Mouse (Mus musculus): ENCODE data around the gene Olfr766-ps1. TPM values are rescaled to one million over a fixed set of nuclear protein-coding genes. Genes with fewer than 3 reads are reported as not detected.
"Not testable (repeated sequence)": the region's sequence is repeated elsewhere in the genome, so short reads cannot be mapped to it uniquely, and the experiment has no call there.

The Olfr766-ps1 gene
- under 1 TPM in 1 of 2 experiments, not detected in 1; 0.11 TPM for polyA plus RNA-seq (2017; shearing (Covaris generic))

DNA sequence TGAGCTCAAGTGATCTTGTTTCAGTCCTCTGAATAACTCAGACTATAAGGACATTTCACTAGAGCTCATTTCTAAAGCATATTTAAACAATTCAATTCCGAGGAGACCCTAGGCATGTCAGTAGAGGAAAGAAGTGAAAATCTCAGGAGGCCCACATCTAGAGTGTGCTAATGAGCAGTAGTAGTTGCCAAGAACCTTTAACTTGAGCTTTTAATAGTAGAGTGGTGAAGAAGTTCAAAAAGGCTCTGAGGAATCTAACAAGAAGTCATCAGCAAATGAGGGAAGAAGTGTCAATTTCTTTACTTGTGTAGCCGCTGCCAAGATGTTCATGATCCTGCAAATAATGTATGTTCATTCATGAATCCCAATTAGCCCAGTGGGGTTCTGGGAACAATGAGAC is at the start of gene Olfr766-ps1:
Gene Olfr766-ps1 (minus strand): TSS at position 101 of the 400 bp plus-strand sequence.
- no peak for ATAC-seq

DNA sequence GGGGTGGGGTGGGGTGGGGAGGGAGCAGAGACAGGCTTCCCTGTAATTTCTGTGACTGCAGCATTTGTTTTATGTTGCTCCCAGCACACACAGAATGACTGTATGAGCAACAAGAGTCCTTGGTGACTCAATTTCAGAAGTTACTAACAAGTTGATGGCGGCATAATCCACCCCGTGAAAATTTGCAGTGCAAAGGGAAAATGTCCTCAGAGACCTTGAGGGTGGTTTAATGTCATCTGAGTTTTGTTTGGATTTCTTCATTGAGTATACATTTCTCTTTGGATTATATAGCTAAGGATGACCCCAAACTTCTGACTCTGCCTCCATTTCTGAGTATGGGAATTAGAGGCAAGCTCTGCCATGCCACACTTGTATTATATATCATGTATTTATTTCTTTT is 49.0 kb upstream of the Olfr766-ps1 start, which contains the start of gene Olfr769:
Gene Olfr769 (minus strand): TSS at position 101 of the 400 bp plus-strand sequence.
- ATAC-seq, result no peak

DNA sequence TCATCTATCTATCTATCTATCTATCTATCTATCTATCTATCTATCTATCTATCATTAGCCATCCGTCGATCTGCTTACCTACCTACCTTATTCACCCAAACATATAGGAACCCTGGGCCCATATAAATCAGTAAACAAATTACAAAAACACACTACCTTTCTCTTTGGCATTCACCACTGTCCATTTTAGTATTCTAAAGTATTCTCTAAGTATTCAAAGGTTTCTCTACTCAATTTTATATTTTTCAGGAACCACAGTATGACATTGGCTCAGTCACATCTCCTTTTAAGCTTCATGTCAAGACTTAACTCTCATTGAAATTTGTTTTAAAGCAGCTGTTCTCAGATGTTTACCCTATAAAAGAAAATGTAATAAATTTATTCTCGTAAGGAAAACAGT is 46.4 kb upstream of the Olfr766-ps1 start:
- ATAC-seq, result no peak

DNA sequence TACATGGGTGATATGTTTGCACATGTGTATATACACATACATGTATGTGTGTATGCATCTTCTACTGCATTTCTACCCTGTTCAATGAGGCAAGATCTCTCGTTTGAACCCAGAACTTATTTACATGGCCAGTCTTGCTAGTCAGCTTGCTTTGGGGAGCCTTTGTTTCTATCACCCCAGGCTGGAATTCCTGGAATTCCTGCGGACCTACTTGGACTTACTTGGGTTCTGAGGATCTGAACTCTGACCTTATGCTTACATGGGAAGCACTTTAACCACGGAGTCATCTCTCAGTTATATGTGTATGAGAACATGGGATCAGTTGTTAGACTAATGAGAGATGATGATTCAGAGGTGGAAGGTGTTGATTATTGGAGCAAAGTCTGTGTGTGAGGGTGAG is 32.5 kb upstream of the Olfr766-ps1 start:
- no peak for ATAC-seq

DNA sequence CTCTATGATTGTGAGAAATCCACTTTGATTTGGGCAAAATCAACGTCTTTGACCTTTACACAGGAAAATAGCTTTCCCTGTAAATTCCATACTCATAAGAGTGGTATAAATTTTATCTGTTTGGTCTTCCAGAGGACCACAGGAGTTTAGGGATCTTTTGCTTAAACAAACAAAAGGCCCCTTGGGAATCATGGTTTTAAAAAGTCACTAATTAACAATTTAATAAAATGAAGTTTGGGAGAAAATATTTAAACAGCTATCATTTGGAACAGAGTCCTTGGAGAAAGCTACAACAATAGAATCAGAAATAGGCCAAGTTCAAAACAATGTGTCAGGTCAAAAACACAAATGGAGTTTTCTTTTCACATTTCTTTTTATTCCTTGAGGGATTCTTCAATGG is 30.5 kb upstream of the Olfr766-ps1 start, which contains the start of gene Olfr768:
Gene Olfr768 (minus strand): TSS at position 101 of the 400 bp plus-strand sequence.
- ATAC-seq, result no peak

DNA sequence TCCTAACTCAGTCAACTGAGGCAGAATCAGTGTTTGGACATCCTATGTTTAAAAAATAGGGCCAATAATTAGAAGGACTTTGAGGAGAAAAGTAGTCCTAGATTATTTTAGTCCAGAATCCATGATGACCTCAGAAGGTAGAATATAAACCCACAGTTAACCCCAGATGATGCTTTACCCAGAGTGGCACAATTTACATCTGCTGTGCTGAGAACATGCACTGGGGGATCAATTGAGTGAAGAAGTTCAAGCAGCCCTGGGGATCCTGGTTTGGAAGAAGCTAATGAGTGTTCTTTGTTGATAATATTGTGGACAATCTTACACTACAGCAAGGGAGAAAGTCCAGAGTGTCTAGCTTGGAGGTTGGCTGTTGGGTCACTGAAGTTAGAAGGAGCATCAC is 14.0 kb upstream of the Olfr766-ps1 start, which contains the start of gene Olfr767:
Gene Olfr767 (minus strand): TSS at position 101 of the 400 bp plus-strand sequence.
- ATAC-seq, result not testable (repeated sequence)

DNA sequence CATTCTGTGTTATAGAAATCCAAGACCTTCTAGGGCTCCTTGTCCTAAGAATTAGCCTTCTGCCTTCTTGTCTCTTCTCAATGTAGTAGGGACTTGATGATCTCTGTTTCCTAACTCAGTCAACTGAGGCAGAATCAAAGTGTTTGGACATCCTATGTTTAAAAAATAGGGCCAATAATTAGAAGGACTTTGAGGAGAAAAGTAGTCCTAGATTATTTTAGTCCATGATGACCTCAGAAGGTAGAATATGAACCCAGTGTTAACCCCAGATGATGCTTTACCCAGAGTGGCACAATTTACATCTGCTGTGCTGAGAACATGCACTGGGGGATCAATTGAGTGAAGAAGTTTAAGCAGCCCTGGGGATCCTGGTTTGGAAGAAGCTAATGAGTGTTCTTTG is 18.9 kb downstream of the Olfr766-ps1 start, which contains the start of gene Olfr765:
Gene Olfr765 (minus strand): TSS at position 101 of the 400 bp plus-strand sequence.
- ATAC-seq, result not testable (repeated sequence)

DNA sequence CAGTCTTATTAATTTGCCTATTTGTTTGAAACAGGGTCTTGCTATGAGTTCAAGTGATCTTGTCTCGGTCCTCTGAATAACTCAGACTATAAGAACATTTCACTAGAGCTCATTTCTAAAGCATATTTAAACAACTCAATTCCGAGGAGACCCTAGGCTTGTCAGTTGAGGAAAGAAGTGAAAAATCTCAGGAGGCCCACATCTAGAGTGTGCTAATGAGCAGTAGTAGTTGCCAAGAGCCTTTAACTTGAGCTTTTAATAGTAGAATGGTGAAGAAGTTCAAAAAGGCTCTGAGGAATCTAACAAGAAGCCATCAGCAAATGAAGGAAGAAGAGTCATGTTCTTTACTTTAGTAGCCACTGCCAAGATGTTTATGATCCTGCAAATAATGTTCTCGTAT is 29.0 kb downstream of the Olfr766-ps1 start, which contains the start of gene Olfr764-ps1:
Gene Olfr764-ps1 (minus strand): TSS at position 101 of the 400 bp plus-strand sequence.
- no peak for ATAC-seq

DNA sequence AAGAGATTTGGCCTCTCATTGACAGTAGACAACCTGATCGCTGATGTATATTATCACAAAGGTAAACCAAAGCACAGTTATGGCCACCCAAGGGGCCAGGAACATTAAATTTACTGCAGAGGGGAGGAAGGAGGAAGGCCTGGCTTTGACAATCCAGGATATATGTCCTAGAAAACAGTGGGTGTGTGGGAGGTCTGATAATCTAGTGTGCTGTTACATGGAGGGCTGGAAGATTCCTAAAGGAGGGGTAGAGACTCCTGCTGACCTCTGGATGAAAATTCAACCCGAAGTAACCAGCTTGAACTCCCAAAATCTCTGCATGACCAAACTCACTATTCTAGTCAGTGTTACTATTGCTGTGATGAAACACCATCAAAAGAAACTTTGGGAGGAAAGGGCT is 40.4 kb downstream of the Olfr766-ps1 start:
- no peak for ATAC-seq

DNA sequence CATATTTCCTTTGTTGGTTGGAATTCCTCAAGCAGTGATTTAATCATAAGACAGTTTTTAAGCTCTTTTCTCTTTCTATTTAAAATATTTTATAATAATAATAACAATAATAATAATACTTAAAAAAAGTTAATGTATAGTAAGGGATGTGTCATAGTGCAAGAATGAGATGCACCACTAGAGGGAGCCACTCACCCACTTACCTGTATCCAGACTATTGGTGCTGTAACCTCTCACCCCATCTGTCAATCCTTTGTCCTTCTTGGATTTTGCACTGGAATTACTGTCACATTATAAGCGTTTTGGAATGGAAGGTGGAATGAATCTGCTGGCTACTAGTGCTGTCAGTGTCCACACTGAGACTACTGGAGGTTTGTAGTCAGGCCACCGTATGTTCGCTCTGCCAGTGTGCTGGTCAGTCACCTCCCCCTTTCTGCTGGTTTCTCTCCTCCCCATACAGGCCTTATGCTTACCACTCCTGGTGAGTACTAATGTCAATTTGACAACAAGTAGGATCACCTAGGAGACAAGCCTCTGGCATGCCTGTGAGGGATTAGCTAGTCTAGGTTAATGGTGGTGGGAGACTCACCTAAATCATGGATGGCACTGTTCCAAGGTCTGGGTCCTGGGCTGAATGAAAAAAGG is 42.6 kb downstream of the Olfr766-ps1 start:
- no peak for ATAC-seq

DNA sequence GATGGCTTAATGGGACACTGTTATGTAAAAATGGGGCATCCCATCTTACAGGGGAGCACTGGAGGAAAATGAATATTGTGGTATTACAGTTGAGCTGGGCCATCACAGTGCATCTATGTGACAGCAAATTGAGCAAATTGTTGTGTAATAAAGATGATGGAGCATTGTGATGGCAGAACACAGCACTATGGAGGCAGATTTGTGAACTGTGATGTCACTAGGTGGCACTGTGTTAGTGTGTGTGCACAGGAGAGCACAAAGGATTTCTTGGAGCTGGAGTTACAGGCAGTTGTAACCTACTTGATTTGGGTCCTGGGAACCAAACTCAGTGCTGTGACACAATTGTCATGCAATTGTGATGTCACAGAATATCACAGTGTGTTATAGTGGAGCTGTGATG is 45.5 kb downstream of the Olfr766-ps1 start:
- no peak for ATAC-seq

DNA sequence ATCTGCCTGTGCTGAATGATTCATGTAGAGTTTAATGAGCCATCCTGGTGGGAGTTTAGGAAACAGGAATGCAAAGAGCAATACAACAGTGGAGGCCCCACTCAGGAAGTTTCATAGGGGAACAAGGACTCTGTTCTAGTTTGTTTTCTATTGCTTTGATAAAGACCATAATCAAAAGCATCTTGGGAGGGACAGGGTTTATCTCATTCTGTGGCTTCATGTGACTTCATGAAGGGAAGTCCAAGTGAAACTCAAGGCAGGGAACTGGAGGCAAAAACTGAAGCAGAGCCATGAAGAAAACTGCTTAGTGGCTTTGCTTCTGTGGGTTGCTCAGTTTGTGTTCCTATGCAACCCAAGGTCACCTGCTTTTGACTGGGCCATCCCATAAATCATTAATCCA is 54.3 kb downstream of the Olfr766-ps1 start:
- no peak for ATAC-seq

Other genes starting within 250 kb of the Olfr766-ps1 start
- 10 to 100 TPM; 66.1 to 66.4 TPM for gene Ormdl2, start 247.3 kb downstream of the Olfr766-ps1 start, polyA plus RNA-seq (2017; shearing (Covaris generic))
- 1 to 10 TPM; 7.9 to 8.1 TPM for gene Gdf11, start 177.3 kb downstream of the Olfr766-ps1 start, polyA plus RNA-seq (2017; shearing (Covaris generic))
- under 1 TPM; 0.51 to 0.65 TPM for gene Cd63, start 168.0 kb downstream of the Olfr766-ps1 start, polyA plus RNA-seq (2017; shearing (Covaris generic))
- 10 to 100 TPM; 12.4 to 23.7 TPM for gene Rdh5, start 146.1 kb downstream of the Olfr766-ps1 start, polyA plus RNA-seq (2017; shearing (Covaris generic))
- gene Bloc1s1, start 144.9 kb downstream of the Olfr766-ps1 start, polyA plus RNA-seq (2017; shearing (Covaris generic)), result 100 to 1,000 TPM; 227 to 233 TPM
- 1 to 10 TPM; 2.9 to 3.1 TPM for gene Itga7, start 135.2 kb downstream of the Olfr766-ps1 start, polyA plus RNA-seq (2017; shearing (Covaris generic))
- gene Mettl7b, start 108.0 kb downstream of the Olfr766-ps1 start, polyA plus RNA-seq (2017; shearing (Covaris generic)), result not detected
- gene Olfr9, start 79.5 kb downstream of the Olfr766-ps1 start, polyA plus RNA-seq (2017; shearing (Covaris generic)), result not detected
- not detected for gene Olfr763, start 58.2 kb downstream of the Olfr766-ps1 start, polyA plus RNA-seq (2017; shearing (Covaris generic))
- not detected for gene Olfr764-ps1, start 29.1 kb downstream of the Olfr766-ps1 start, polyA plus RNA-seq (2017; shearing (Covaris generic))
- gene Olfr765, start 19.0 kb downstream of the Olfr766-ps1 start, polyA plus RNA-seq (2017; shearing (Covaris generic)), result not detected
- under 1 TPM in 1 of 2 experiments, not detected in 1; 0.17 TPM for gene Olfr767, start 13.9 kb upstream of the Olfr766-ps1 start, polyA plus RNA-seq (2017; shearing (Covaris generic))
- not detected for gene Olfr768, start 30.4 kb upstream of the Olfr766-ps1 start, polyA plus RNA-seq (2017; shearing (Covaris generic))
- gene Olfr769, start 48.9 kb upstream of the Olfr766-ps1 start, polyA plus RNA-seq (2017; shearing (Covaris generic)), result not detected
- gene Olfr770, start 70.0 kb upstream of the Olfr766-ps1 start, polyA plus RNA-seq (2017; shearing (Covaris generic)), result not detected
- not detected for gene Olfr771, start 95.8 kb upstream of the Olfr766-ps1 start, polyA plus RNA-seq (2017; shearing (Covaris generic))
- not detected for gene Olfr772, start 108.9 kb upstream of the Olfr766-ps1 start, polyA plus RNA-seq (2017; shearing (Covaris generic))
- not detected for gene Olfr773, start 118.4 kb upstream of the Olfr766-ps1 start, polyA plus RNA-seq (2017; shearing (Covaris generic))
- not detected for gene Olfr774, start 167.2 kb upstream of the Olfr766-ps1 start, polyA plus RNA-seq (2017; shearing (Covaris generic))
- not detected for gene Olfr775, start 179.4 kb upstream of the Olfr766-ps1 start, polyA plus RNA-seq (2017; shearing (Covaris generic))
- gene Olfr776, start 190.2 kb upstream of the Olfr766-ps1 start, polyA plus RNA-seq (2017; shearing (Covaris generic)), result not detected
- gene Olfr777, start 202.5 kb upstream of the Olfr766-ps1 start, polyA plus RNA-seq (2017; shearing (Covaris generic)), result not detected
- not detected for gene Olfr780, start 249.1 kb upstream of the Olfr766-ps1 start, polyA plus RNA-seq (2017; shearing (Covaris generic))